Mouse (Mus musculus): ENCODE data around the gene Ubl5. TPM values are rescaled to one million over a fixed set of nuclear protein-coding genes. Genes with fewer than 3 reads are reported as not detected.
"Not testable (repeated sequence)": the region's sequence is repeated elsewhere in the genome, so short reads cannot be mapped to it uniquely, and the experiment has no call there.

Ubl5 gene
- polyA plus RNA-seq, 1 experiment from 2014 or later, result 375 TPM

DNA sequence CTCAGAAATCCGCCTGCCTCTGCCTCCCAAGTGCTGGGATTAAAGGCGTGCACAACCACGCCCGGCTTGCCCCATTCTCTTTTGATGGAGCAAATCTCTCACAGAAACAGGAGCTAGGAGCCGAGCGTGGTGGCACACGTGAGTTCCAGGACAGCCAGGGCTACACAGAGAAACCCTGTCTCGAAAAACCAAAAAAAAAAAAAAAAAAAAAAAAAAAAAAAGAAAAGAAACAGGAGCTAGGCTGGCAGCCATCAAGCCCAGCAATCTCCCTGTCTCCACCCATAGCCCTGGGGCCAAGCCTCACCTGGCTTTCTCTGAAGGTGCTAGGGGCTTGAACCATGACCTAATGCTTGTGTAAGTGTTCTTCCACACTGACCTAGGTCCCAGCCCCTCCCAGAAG is 7.0 kb upstream of the Ubl5 start:
- WGBS, result 89% methylated on average over 8 of the region's 8 CpGs
- H3K27me3 ChIP-seq (ENCODE audit: control insufficient read depth, insufficient read depth, low read length); H3K4me2 ChIP-seq (replicated peaks; ENCODE audit: low read depth, low read length); H3K4me1 ChIP-seq (ENCODE audit: control insufficient read depth, insufficient read depth, low read length); H3K9me3 ChIP-seq (ENCODE audit: control insufficient read depth, low read length); H3K4me3 ChIP-seq (ENCODE audit: low read length); ATAC-seq (ENCODE audit: low FRiP score, low TSS enrichment); H3K9ac ChIP-seq (ENCODE audit: low read depth, low read length); H3K27ac ChIP-seq (ENCODE audit: low read depth, low read length): not testable (repeated sequence)
- H3K36me3 ChIP-seq (ENCODE audit: control insufficient read depth, insufficient read depth, low read length), result peaks cover 19% of the 10 kb centered on the region

DNA sequence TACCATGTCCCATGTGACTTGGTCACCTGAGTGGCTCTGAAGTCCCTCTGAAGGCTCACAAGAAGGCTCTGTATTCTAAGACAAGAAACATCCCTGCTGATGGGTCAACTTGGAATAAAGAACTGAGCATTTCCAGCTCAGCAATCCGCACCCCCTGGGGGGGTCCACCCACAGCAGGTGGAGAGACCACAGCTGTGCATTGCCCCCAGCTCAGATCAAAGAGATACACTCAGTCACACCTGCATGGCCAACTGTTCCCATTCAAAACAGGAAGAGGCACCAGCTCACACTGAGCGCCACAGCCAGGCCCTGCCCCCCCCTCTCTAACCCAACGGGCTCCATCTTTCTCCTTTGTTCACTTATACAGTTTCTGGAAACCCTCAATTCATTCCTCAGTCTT is 6.4 kb upstream of the Ubl5 start:
- Histone ChIP-seq H3K4me1 (ENCODE audit: control insufficient read depth, insufficient read depth, low read length) (peaks cover 2% of the 10 kb centered on the region; the same call in 1 of the 2 replicates), H3K9ac (ENCODE audit: low read depth, low read length) (no peak overlapping the region), H3K4me3 (ENCODE audit: low read length) (no peak overlapping the region), H3K27me3 (ENCODE audit: control insufficient read depth, insufficient read depth, low read length) (no peaks in the 10 kb centered on the region), H3K4me2 (replicated peaks; ENCODE audit: low read depth, low read length) (no peak overlapping the region), H3K9me3 (ENCODE audit: control insufficient read depth, low read length) (no peaks in the 10 kb centered on the region), H3K36me3 (ENCODE audit: control insufficient read depth, insufficient read depth, low read length) (peaks cover 19% of the 10 kb centered on the region), H3K27ac (ENCODE audit: low read depth, low read length) (no peak overlapping the region)
- no peak for ATAC-seq (ENCODE audit: low FRiP score, low TSS enrichment)
- 79% methylated on average over 3 of the region's 3 CpGs for WGBS

DNA sequence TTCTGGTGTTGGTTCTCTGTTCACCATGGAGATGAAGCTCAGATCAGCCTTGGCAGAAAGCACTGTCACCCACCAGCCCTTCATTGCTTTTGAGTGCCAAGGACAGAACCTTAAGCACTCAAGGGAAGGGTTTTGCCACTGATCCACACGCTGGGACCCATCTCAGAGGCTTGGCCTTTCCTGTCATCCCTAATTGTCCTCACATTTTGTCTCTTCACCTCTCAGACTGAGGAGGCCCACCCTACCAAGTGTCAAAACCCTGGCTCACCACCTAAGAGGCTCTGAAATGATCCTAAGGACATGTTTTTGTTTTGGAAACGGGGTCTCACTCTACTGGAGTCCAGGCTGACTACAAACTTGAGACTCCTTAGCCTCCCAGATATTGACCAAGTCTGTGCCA is 5.9 kb upstream of the Ubl5 start:
- H3K36me3 ChIP-seq (ENCODE audit: control insufficient read depth, insufficient read depth, low read length), result peaks cover 19% of the 10 kb centered on the region
- H3K9ac ChIP-seq (ENCODE audit: low read depth, low read length), result no peak overlapping the region
- ATAC-seq (ENCODE audit: low FRiP score, low TSS enrichment), result no peak
- no peak overlapping the region for H3K4me2 ChIP-seq (replicated peaks; ENCODE audit: low read depth, low read length)
- H3K27ac ChIP-seq (ENCODE audit: low read depth, low read length), result no peak overlapping the region
- 78% methylated on average over 2 of the region's 2 CpGs for WGBS
- H3K4me1 ChIP-seq (ENCODE audit: control insufficient read depth, insufficient read depth, low read length), result peaks cover 7% of the 10 kb centered on the region; the same call in 1 of the 2 replicates
- no peaks in the 10 kb centered on the region for H3K9me3 ChIP-seq (ENCODE audit: control insufficient read depth, low read length)
- H3K4me3 ChIP-seq (ENCODE audit: low read length), result no peak overlapping the region
- H3K27me3 ChIP-seq (ENCODE audit: control insufficient read depth, insufficient read depth, low read length), result no peaks in the 10 kb centered on the region

DNA sequence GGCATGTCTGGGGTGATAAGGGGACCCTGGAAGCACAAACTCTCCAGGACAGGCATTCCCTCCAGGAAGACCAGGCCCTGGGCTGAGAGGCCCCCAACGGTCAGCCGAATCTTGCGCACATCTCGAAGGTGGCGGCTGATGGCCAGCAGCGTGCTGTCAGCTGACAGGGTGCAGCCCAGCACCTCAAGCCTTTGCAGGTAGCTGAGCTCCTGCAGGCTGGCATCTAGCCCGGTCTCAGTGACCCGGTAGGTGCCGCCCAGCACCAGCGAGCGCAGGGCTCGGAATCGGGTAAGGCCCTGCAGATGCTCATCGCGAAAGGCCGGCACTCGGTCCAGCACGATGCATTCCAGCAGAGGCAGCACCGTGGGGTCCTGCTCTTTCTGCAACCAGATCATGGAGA is 4.1 kb upstream of the Ubl5 start:
- Histone ChIP-seq H3K36me3 (ENCODE audit: control insufficient read depth, insufficient read depth, low read length) (peaks cover 19% of the 10 kb centered on the region), H3K4me2 (replicated peaks; ENCODE audit: low read depth, low read length) (no peak overlapping the region), H3K27me3 (ENCODE audit: control insufficient read depth, insufficient read depth, low read length) (no peaks in the 10 kb centered on the region), H3K4me1 (ENCODE audit: control insufficient read depth, insufficient read depth, low read length) (peaks cover 7% of the 10 kb centered on the region; the same call in 1 of the 2 replicates), H3K27ac (ENCODE audit: low read depth, low read length) (no peak overlapping the region), H3K9ac (ENCODE audit: low read depth, low read length) (no peak overlapping the region), H3K9me3 (ENCODE audit: control insufficient read depth, low read length) (no peaks in the 10 kb centered on the region), H3K4me3 (ENCODE audit: low read length) (no peak overlapping the region)
- ATAC-seq (ENCODE audit: low FRiP score, low TSS enrichment), result no peak
- 92% methylated on average over 19 of the region's 19 CpGs for WGBS

DNA sequence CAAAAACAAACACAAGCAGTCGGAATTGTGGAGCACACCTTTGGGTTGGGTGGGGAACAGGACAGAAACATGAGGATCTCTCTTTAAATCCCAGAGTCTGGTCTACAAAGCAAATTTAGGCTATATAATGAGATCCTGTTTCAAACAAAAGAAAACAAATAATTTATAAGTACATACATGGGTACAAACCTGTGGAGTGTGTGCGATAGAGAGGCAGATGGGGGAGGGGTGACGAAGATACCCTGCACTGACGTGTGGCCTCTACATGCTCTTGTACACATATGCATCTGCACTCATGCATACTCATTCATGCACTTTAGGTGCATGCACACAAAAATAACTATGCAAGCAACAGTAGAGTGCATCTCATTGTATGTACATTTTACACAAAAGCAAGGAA is 3.2 kb upstream of the Ubl5 start:
- no peaks in the 10 kb centered on the region for H3K9me3 ChIP-seq (ENCODE audit: control insufficient read depth, low read length)
- 93% methylated on average over 4 of the region's 4 CpGs for WGBS
- no peak overlapping the region for H3K9ac ChIP-seq (ENCODE audit: low read depth, low read length)
- no peak for ATAC-seq (ENCODE audit: low FRiP score, low TSS enrichment)
- H3K4me2 ChIP-seq (replicated peaks; ENCODE audit: low read depth, low read length), result no peak overlapping the region
- H3K4me1 ChIP-seq (ENCODE audit: control insufficient read depth, insufficient read depth, low read length), result peaks cover 7% of the 10 kb centered on the region; the same call in 1 of the 2 replicates
- no peak overlapping the region for H3K4me3 ChIP-seq (ENCODE audit: low read length)
- peaks cover 19% of the 10 kb centered on the region for H3K36me3 ChIP-seq (ENCODE audit: control insufficient read depth, insufficient read depth, low read length)
- H3K27ac ChIP-seq (ENCODE audit: low read depth, low read length), result no peak overlapping the region
- H3K27me3 ChIP-seq (ENCODE audit: control insufficient read depth, insufficient read depth, low read length), result no peaks in the 10 kb centered on the region

DNA sequence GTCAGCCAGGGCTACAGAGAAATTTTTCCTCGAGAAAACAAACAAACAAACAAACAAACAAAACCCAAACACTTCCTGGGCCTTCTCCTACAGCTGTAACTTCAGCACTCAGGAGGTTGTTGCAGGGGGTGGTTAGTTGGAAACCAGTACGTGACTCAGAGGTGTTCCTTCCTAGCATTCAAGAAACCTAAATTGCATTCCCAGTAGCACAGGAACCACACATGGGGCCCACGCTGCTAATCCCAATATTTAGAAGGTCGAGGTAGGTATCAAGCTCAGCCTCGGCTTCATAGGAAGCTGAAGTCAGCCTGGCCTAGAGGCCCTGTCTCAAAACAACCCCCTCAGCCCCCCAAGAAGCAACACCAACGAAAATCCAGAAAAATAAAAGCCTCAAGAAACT is 1.2 kb upstream of the Ubl5 start:
- H3K36me3 ChIP-seq (ENCODE audit: control insufficient read depth, insufficient read depth, low read length), result peaks cover 23% of the 10 kb centered on the region
- H3K27me3 ChIP-seq (ENCODE audit: control insufficient read depth, insufficient read depth, low read length), result no peaks in the 10 kb centered on the region
- peak overlapping the region; percentile 90 for H3K4me2 ChIP-seq (replicated peaks; ENCODE audit: low read depth, low read length)
- peaks cover 12% of the 10 kb centered on the region for H3K4me1 ChIP-seq (ENCODE audit: control insufficient read depth, insufficient read depth, low read length)
- no peak for ATAC-seq (ENCODE audit: low FRiP score, low TSS enrichment)
- peak overlapping the region; percentile 85 for H3K9ac ChIP-seq (ENCODE audit: low read depth, low read length)
- peak overlapping the region; percentile 64 for H3K4me3 ChIP-seq (ENCODE audit: low read length)
- H3K27ac ChIP-seq (ENCODE audit: low read depth, low read length), result peak overlapping the region; percentile 93
- WGBS, result 18% methylated on average over 6 of the region's 6 CpGs
- no peaks in the 10 kb centered on the region for H3K9me3 ChIP-seq (ENCODE audit: control insufficient read depth, low read length)

DNA sequence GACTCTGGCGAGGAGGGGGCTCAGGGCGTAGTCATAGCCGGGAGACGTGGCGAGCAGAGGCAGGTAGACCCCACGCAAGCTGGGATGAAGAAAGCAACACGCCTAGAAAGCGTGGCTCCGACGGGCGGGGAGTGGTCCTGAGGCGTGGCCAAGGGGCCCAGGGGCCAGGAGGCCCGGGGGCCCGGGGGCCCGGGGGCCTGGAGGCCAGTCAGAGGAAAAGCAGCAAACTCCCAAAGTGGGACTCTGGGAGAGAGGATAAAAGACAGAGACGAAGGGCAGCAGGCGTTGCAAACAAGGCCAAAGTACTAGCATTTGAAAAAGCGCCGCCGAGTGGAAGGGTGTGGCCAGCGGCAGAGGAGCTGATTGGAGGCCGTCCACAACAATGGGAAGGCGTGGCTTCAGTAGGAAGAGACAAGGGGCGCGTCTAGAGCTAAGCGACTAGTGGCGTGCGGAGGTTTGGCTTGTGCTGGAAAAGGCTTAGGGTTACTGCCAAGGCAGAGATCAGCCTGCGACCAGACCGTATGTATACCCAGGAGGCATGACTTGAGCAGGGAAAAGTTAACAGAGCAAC is 303 bp downstream of the Ubl5 start:
- ATAC-seq (ENCODE audit: low FRiP score, low TSS enrichment), result peak; percentile 84
- Histone ChIP-seq H3K36me3 (ENCODE audit: control insufficient read depth, insufficient read depth, low read length) (peaks cover 31% of the 10 kb centered on the region), H3K27ac (ENCODE audit: low read depth, low read length) (peak overlapping the region; percentile 93), H3K9me3 (ENCODE audit: control insufficient read depth, low read length) (no peaks in the 10 kb centered on the region), H3K4me3 (ENCODE audit: low read length) (peak overlapping the region; percentile 64), H3K4me2 (replicated peaks; ENCODE audit: low read depth, low read length) (peak overlapping the region; percentile 90), H3K9ac (ENCODE audit: low read depth, low read length) (peak overlapping the region; percentile 85), H3K27me3 (ENCODE audit: control insufficient read depth, insufficient read depth, low read length) (no peaks in the 10 kb centered on the region), H3K4me1 (ENCODE audit: control insufficient read depth, insufficient read depth, low read length) (peaks cover 12% of the 10 kb centered on the region)
- 0% methylated on average over 30 of the region's 30 CpGs for WGBS

DNA sequence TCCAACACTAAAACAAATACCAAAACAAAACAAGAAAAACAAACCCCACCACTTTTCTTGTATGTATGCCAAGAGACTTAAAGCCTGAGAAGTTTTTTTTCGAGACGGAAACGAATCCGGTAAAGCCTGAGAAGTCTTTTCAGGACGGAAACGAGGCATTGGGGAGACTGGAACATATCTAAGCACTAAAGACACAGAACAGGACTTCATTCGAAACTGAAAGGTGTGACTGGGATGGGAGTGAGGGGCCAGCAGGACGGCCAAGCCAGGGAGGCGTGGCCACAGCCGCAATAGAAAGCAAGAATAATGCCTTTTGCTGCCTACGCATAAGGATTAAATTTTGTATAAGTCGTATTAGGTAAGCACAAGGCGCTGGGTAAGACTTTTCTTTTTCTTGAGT is 1.1 kb downstream of the Ubl5 start:
- no peaks in the 10 kb centered on the region for H3K9me3 ChIP-seq (ENCODE audit: control insufficient read depth, low read length)
- no peak overlapping the region; the same call in 1 of the 2 replicates for H3K27ac ChIP-seq (ENCODE audit: low read depth, low read length)
- WGBS, result 11% methylated on average over 13 of the region's 13 CpGs

DNA sequence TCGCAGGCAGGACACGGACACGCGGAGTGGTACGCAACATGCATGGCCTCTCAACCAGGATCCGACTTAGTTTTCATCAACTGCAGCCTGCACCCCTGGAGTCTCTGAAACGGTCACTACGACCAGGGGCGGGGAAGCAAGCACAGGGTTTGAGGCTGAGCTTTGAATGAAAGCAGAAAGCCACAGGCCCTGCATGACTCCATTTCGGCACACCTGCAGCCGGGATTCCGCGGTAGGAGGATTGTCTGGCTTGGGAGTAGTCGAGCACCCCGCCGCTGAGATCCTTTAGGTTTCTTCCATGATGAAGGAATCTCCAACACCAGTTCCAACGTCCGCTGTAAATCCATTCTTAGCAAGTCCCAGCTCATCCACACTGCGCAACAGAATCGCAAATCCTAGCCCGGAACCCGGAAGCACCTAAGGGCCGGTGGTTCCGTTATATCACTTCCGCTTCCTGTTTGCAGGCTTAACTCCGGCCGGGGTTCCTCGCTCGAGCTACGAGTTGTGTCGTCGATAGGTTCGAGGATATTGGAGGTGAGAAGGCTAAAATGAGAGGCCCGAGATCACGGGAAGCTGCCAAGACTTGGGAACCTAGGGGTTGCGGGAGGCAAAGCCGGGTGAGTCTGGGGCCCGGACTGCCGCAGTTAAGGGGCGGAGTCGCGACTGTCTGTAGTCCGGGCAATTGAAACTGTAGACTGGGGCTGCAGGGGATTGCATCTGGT is 1.8 kb downstream of the Ubl5 start, which contains the start of gene Fbxl12:
TSS of gene Fbxl12 (minus strand) at position 408 of the 722 bp plus-strand sequence.
- under 1% methylated on average over 43 of the region's 43 CpGs for WGBS
- H3K27ac ChIP-seq (ENCODE audit: low read depth, low read length), result peak within 1 kb of the TSS; percentile 93
- H3K36me3 ChIP-seq (ENCODE audit: control insufficient read depth, insufficient read depth, low read length), result peaks cover 26% of the 10 kb centered on the region; the same call in 1 of the 2 replicates
- peak within 1 kb of the TSS; percentile 85 for H3K9ac ChIP-seq (ENCODE audit: low read depth, low read length)
- H3K4me3 ChIP-seq (ENCODE audit: low read length), result peak within 1 kb of the TSS; percentile 64
- no peak for ATAC-seq (ENCODE audit: low FRiP score, low TSS enrichment)
- peaks cover 12% of the 10 kb centered on the region for H3K4me1 ChIP-seq (ENCODE audit: control insufficient read depth, insufficient read depth, low read length)
- H3K4me2 ChIP-seq (replicated peaks; ENCODE audit: low read depth, low read length), result peak within 1 kb of the TSS; percentile 90
- H3K27me3 ChIP-seq (ENCODE audit: control insufficient read depth, insufficient read depth, low read length), result no peaks in the 10 kb centered on the region
- H3K9me3 ChIP-seq (ENCODE audit: control insufficient read depth, low read length), result no peaks in the 10 kb centered on the region

More for the DNA sequence above, 1.1 kb downstream of the Ubl5 start:
- no peak for ATAC-seq (ENCODE audit: low FRiP score, low TSS enrichment)
- Histone ChIP-seq H3K27me3 (ENCODE audit: control insufficient read depth, insufficient read depth, low read length) (no peaks in the 10 kb centered on the region), H3K4me1 (ENCODE audit: control insufficient read depth, insufficient read depth, low read length) (peaks cover 12% of the 10 kb centered on the region), H3K4me3 (ENCODE audit: low read length) (peak overlapping the region; percentile 64), H3K36me3 (ENCODE audit: control insufficient read depth, insufficient read depth, low read length) (peaks cover 26% of the 10 kb centered on the region), H3K9ac (ENCODE audit: low read depth, low read length) (peak overlapping the region; percentile 85), H3K4me2 (replicated peaks; ENCODE audit: low read depth, low read length) (peak overlapping the region; percentile 90)
